Mouse (Mus musculus) forebrain, postnatal 0 days (tissue): ENCODE results near the gene Hs3st3a1. TPM values are rescaled to one million over a fixed set of nuclear protein-coding genes. Genes with fewer than 3 reads are reported as not detected.
A peak's percentile ranks its signal among the peaks of the same experiment; 100 is the strongest.

Experiments used
- ATAC-seq: fragments of 200-750 bp; cut with Nextera tagmentation; 2 replicates; pipeline ENCODE4 v1.8.0; 2017; ENCODE audit warnings: mild to moderate bottlenecking, moderate library complexity
- DNase-seq: peaks from one replicate; pipeline ENCODE4 v3.0.0-alpha.2; 2015
- H3K27ac ChIP-seq: fragments of 300-500 bp; sonication (generic); 2 replicates; pipeline ENCODE4 v1.5.1; 2014; ENCODE audit warnings: low read depth, mild to moderate bottlenecking, antibody characterized with exemption, low read length, moderate library complexity, mixed read lengths
- H3K27me3 ChIP-seq: fragments of 300-500 bp; sonication (generic); 2 replicates; pipeline ENCODE4 v1.6.1; 2014; ENCODE audit warnings: mild to moderate bottlenecking, low read length, mixed read lengths; ENCODE audit not compliant: insufficient read depth
- H3K36me3 ChIP-seq: fragments of 300-500 bp; sonication (generic); 2 replicates; pipeline ENCODE4 v1.6.1; 2014; ENCODE audit warnings: mild to moderate bottlenecking, moderate library complexity; ENCODE audit not compliant: insufficient read depth
- H3K4me1 ChIP-seq: fragments of 300-500 bp; sonication (generic); 2 replicates; pipeline ENCODE4 v1.6.1; 2014; ENCODE audit warnings: antibody characterized with exemption; ENCODE audit not compliant: insufficient read depth
- H3K4me2 ChIP-seq: fragments of 300-500 bp; sonication (generic); 2 replicates; pipeline ENCODE4 v1.6.1; 2014; ENCODE audit warnings: low read depth, mild to moderate bottlenecking, moderate library complexity
- H3K4me3 ChIP-seq: fragments of 300-500 bp; sonication (generic); 2 replicates; pipeline ENCODE4 v1.5.1; 2014; ENCODE audit warnings: low read depth, low read length, mixed read lengths
- H3K9ac ChIP-seq: fragments of 300-500 bp; sonication (generic); 2 replicates; pipeline ENCODE4 v1.6.1; 2014; ENCODE audit warnings: mild to moderate bottlenecking
- H3K9me3 ChIP-seq: fragments of 300-500 bp; sonication (generic); 2 replicates; pipeline ENCODE4 v1.6.1; 2016; ENCODE audit warnings: low read length
- CTCF ChIP-seq: sonication (generic); IDR thresholded peaks from 2 replicates; pipeline ENCODE4 v1.5.1; 2016; ENCODE audit warnings: antibody characterized with exemption, control low read depth, low read depth
- WGBS: fragments of 180-500 bp; shearing (Covaris S2); extraction: QIAGEN DNeasy Blood & Tissue Kit; methylation state at CpG from one replicate; pipeline ENCODE4 v1.1.7; 2014; 5-methylcytosine and 5-hydroxymethylcytosine counted together
- polyA plus RNA-seq: library from polyadenylated mRNA; unstranded; fragments of >200 nt; fragmentation: Nextera tagmentation; extraction: Ambion mirVana; gene quantifications from 2 replicates; pipeline ENCODE4 v1.2.1, GENCODE M21; 2015
- total RNA-seq: library from RNA; depleted of rRNA; stranded (reverse); fragments of >200 nt; gene quantifications from 2 replicates; pipeline ENCODE4 v1.2.3, GENCODE M21; 2014; rRNA removed

The Hs3st3a1 gene
- total and polyA plus RNA-seq, 2 experiments from 2014 or later, result 0.27 to 1.7 TPM

DNA sequence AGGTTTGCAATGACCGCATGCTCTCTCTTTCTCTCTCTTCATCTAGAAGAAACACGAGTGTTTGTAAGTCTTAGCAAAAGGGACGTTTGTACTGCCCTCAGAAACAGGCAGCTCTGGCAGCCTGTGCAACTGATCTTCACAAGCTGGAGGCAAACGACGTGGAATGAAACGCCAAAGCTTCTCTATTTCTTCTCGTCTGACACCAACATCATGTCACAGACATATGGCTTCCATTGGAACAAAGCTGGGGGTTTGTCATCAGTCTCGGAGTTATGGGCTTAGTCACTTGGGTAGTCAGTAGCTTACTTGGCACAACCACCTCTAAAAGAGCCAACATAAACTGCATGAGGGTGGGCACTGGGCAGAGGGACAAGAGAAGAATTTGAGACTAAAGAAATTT, 114.8 kb downstream of the Hs3st3a1 start:
- H3K36me3 ChIP-seq, result no peaks in the 10 kb centered on the region
- no peak overlapping the region for H3K27ac ChIP-seq
- TF ChIP-seq CTCF, result no peak
- DNase-seq, result peak; percentile 39
- ATAC-seq, result peak; percentile 71
- H3K4me2 ChIP-seq, result no peak overlapping the region
- no peak overlapping the region for H3K4me3 ChIP-seq
- no peaks in the 10 kb centered on the region for H3K4me1 ChIP-seq
- 56% methylated on average over 8 of the region's 8 CpGs for WGBS
- no peaks in the 10 kb centered on the region for H3K27me3 ChIP-seq
- H3K9me3 ChIP-seq, result no peaks in the 10 kb centered on the region
- no peak overlapping the region for H3K9ac ChIP-seq

DNA sequence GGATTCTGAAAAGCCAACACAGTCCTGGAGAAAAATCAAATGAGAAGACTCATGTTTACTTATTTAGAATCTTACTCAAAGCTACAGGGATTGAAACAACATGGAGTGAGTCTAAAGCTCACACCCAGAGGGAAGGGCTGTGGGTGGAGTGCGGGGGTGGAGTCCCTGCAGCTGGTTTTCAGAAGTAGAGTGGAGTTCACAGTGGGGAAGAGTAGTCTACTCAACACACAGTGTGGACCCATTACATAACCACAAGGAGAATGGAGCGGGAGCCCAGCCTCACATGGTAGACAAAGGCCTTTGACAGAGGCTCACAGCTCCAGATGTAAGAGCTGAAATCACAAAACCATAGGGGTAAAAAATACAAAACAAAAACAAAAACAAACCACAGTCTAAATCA, 123.2 kb downstream of the Hs3st3a1 start:
- ATAC-seq (no peak), DNase-seq (no peak)
- H3K9me3 ChIP-seq, result no peaks in the 10 kb centered on the region
- H3K4me3 ChIP-seq, result no peak overlapping the region
- H3K4me1 ChIP-seq, result no peaks in the 10 kb centered on the region
- H3K4me2 ChIP-seq, result no peak overlapping the region
- no peaks in the 10 kb centered on the region for H3K36me3 ChIP-seq
- TF ChIP-seq CTCF, result no peak
- WGBS, result 87% methylated on average over 2 of the region's 2 CpGs
- no peak overlapping the region for H3K27ac ChIP-seq
- H3K27me3 ChIP-seq, result no peaks in the 10 kb centered on the region
- H3K9ac ChIP-seq, result no peak overlapping the region

DNA sequence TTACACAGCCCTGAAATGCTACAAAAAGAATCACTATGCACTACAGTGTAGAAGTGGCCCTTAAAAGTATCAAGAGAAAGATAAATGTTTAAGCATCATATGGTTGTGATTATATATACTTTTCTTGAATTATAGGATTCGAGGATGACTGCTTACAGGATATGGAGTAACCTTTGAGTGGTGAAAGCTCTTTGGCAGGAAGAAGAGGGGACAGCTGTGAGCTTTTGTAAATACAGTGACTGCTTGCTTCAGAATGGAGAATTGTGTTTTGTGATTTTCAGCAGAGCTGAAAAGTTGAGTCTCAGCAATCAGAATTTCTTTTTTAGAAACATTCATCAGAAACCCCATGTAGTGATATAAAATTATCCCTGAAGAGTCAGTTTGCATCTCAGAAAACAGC, 124.3 kb downstream of the Hs3st3a1 start:
- ATAC-seq (no peak), DNase-seq (no peak)
- Histone ChIP-seq H3K4me3 (no peak overlapping the region), H3K36me3 (no peaks in the 10 kb centered on the region), H3K27me3 (no peaks in the 10 kb centered on the region), H3K4me1 (no peaks in the 10 kb centered on the region), H3K27ac (no peak overlapping the region), H3K9ac (no peak overlapping the region), H3K4me2 (no peak overlapping the region), H3K9me3 (no peaks in the 10 kb centered on the region)
- TF ChIP-seq CTCF, result no peak
- 74% methylated on average over 1 of the region's 1 CpGs for WGBS

DNA sequence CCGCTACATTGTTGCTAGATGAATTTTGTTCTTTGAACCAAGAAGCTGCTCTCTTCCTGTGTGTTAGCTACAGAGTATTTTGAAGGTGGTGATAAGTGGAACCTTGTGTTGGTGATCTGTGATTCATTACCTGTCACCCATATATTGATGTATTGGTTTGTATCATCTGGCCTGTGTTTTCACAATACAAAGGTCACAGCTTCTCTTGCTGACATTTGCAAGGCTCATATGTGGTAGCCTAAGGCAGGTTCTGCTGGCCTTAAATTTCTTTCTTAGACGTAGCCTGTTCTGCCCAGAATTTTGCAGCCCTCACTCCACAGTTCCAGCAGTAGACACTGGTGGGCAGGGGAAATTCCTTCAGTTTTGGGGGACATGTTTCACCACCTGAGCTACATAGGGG, 125.3 kb downstream of the Hs3st3a1 start:
- H3K36me3 ChIP-seq, result no peaks in the 10 kb centered on the region
- H3K4me3 ChIP-seq, result no peak overlapping the region
- no peak for DNase-seq
- no peak overlapping the region for H3K27ac ChIP-seq
- no peak overlapping the region for H3K9ac ChIP-seq
- no peak for TF ChIP-seq CTCF
- WGBS, result 80% methylated on average over 2 of the region's 2 CpGs
- H3K27me3 ChIP-seq, result no peaks in the 10 kb centered on the region
- H3K9me3 ChIP-seq, result no peaks in the 10 kb centered on the region
- H3K4me2 ChIP-seq, result no peak overlapping the region
- H3K4me1 ChIP-seq, result no peaks in the 10 kb centered on the region
- ATAC-seq, result no peak

DNA sequence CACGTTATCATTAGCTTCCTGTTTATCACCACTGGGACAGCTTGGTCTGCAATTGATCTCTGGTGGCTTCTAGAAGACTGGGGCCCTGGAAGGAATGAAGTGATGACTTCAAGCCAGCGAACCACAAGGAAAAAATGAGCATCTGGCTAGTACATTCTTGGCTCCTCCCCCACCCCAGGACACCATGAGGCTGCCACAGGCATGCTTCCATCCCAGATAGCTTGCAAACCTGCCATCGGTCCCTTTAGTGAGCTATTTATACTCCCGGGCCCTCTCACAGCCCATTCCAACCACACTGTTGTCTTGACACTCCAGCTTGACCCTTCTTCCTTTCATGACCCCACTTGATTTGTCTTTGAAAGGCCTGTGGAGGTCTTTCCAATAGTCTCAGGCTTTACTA, 127.6 kb downstream of the Hs3st3a1 start:
- no peaks in the 10 kb centered on the region for H3K27me3 ChIP-seq
- H3K4me2 ChIP-seq, result no peak overlapping the region
- no peak overlapping the region for H3K4me3 ChIP-seq
- no peaks in the 10 kb centered on the region for H3K36me3 ChIP-seq
- H3K4me1 ChIP-seq, result no peaks in the 10 kb centered on the region
- DNase-seq, result no peak
- no peaks in the 10 kb centered on the region for H3K9me3 ChIP-seq
- no peak overlapping the region for H3K27ac ChIP-seq
- TF ChIP-seq CTCF, result no peak
- no peak for ATAC-seq
- WGBS, result 66% methylated on average over 4 of the region's 4 CpGs
- H3K9ac ChIP-seq, result no peak overlapping the region

Other genes starting within 250 kb of the Hs3st3a1 start
- gene F930015N05Rik, start 1.3 kb downstream of the Hs3st3a1 start, total RNA-seq, result 0.15 TPM in 1 of 2 replicates, not detected in the other
- gene F930015N05Rik, start 1.3 kb downstream of the Hs3st3a1 start, polyA plus RNA-seq, result 0.49 and 0.51 TPM in 2 replicates